Mouse (Mus musculus): Measurements from ENCODE around the gene Adi1. TPM values are rescaled to one million over a fixed set of nuclear protein-coding genes. Genes with fewer than 3 reads are reported as not detected.

Gene Adi1
- 75.9 TPM for polyA plus RNA-seq (2014; fragmentation: Illumina TruSeq; extraction: RNeasy Lipid Tissue Mini Kit (QIAGEN cat#74804); ENCODE audit: low read depth, low replicate concordance)

DNA sequence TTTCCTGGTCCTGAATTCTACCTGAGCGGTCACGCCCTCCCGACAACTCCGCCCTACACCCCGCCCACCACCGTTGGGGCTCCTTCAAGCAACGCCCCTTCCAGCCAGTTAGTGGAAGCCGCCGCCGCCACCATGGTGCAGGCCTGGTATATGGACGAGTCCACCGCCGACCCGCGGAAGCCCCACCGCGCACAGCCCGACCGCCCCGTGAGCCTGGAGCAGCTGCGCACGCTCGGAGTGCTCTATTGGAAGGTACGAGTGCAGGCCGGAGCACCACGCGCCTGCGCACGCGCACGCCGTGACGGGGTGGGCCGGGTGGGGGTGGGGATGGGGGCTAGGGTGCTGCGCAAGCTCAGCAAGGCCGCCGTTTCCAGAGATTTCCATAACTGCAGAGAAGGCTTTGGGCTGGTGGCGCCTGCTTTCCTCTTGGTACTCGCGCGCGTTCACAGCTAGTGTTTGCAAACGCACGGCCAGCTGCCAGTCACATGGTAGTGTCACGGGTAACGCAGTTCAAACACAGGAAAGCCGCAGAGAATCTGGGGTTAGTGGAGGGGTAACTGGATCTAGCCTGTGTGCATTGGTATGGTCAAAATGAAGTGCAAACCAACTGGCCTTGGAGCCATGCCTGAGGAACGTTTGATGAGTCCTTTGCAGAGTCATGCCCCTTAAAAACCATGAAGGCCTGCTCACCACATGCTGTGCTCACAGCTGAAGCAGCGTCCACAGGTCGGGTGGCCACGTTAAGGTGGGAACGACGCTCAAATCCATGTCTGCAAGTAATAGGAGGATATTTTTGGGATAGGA is at the start of gene Adi1:
Gene Adi1, plus strand, starts transcription at position 111 of the 804 bp plus-strand sequence.

DNA sequence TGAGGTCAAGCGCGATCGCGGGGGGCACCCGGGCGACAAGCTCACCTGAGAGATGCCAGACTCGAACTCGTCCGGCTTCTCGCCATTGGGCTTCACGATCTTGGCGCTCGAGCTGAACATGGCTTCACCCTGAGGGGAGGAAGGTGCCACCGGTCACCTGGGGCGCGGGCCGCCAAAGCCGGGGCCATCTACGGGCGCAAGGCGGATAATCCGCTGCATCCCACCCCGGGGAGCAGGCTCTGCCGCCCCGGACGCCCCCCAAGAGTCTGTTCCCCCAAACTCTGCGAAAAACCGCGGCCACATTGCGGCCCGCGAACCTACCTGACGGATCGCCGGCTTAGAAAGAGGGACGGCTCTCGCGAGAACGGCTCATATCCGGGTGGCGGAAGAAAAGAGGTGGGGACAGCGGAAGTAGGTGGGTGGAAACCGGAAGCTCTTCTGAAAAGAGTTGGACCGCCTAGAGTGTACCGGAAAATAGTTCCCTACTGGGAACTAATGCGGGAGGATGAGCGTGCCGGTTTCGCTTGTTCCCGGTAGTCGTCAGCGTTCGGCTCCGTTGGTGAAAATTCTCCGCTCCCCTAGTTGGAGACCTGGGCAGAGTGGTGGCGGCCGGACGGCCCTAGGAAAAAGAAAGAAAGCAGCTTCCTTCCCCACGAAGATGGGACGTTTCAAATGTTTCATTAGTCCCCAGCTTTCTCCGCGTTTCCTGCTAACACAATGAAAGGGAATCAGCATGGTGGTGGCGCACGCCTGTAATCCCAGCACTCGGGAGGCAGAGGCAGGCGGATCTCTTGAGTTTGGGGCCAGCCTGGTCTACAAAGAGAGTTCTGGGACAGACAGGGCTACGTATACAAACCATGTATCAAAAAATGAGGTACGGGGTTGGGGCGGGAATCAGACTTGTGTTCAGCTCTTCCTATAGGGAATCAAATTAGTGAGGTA is 39.2 kb upstream of the Adi1 start, which contains the start of gene Rps7:
Gene Rps7, minus strand, starts transcription at position 419 of the 942 bp plus-strand sequence.

DNA sequence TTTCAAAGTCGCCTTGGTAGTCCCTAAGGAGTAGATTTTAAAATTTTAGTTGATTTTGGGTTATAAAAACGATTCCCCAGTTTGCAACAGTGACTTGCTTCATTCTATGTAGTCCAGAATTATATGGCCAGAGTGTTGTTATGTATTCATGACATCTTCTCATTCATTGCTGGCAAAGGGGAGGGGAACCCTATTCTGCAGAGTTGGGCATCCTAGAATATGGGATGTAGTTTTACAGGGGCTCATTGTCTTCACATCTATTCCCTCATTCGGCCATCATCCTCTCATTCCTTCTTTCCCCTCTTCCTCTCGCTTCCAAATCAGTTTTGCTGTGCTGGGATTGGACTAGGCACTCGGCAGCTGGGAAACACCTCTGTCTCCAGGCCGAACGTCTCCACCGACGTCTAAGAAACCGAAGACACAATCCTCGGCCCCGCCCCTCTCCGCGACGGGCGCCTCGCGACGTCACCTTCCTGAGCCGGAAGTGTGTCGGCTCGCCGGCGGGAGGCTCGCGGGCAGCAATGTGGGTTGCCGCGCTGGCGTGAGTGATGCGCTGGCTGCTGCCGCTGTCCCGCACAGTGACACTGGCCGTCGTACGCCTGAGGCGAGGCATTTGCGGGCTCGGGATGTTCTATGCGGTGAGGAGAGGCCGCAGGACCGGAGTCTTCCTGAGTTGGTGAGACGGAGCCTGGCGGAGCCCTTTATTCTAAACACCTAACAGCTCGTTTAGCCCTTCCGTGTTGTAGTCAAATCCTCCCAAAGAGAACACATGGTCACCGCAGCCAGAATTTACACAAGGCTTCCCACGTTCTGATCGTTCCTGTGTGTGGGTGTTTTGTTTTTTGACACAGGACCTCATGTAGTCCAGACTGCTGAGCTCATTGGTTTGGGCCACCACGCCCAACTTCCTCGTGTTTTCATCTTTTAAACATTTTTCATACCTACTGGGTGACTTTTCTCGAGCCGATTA is 25.6 kb upstream of the Adi1 start, which contains the start of gene Rnaseh1:
Gene Rnaseh1, plus strand, starts transcription at position 462 of the 970 bp plus-strand sequence.

Other genes starting within 250 kb of the Adi1 start
- gene Dcdc2c, start 122.8 kb upstream of the Adi1 start, polyA plus RNA-seq (2014; fragmentation: Illumina TruSeq; extraction: RNeasy Lipid Tissue Mini Kit (QIAGEN cat#74804); ENCODE audit: low read depth, low replicate concordance), result not detected
- not detected for gene Allc, start 92.7 kb upstream of the Adi1 start, polyA plus RNA-seq (2014; fragmentation: Illumina TruSeq; extraction: RNeasy Lipid Tissue Mini Kit (QIAGEN cat#74804); ENCODE audit: low read depth, low replicate concordance)
- not detected for gene Colec11, start 51.9 kb upstream of the Adi1 start, polyA plus RNA-seq (2014; fragmentation: Illumina TruSeq; extraction: RNeasy Lipid Tissue Mini Kit (QIAGEN cat#74804); ENCODE audit: low read depth, low replicate concordance)
- 1,000 TPM for gene Rps7, start 39.3 kb upstream of the Adi1 start, polyA plus RNA-seq (2014; fragmentation: Illumina TruSeq; extraction: RNeasy Lipid Tissue Mini Kit (QIAGEN cat#74804); ENCODE audit: low read depth, low replicate concordance)
- 4.5 TPM for gene Rnaseh1, start 25.6 kb upstream of the Adi1 start, polyA plus RNA-seq (2014; fragmentation: Illumina TruSeq; extraction: RNeasy Lipid Tissue Mini Kit (QIAGEN cat#74804); ENCODE audit: low read depth, low replicate concordance)
- 14.1 TPM for gene Trappc12, start 75.2 kb downstream of the Adi1 start, polyA plus RNA-seq (2014; fragmentation: Illumina TruSeq; extraction: RNeasy Lipid Tissue Mini Kit (QIAGEN cat#74804); ENCODE audit: low read depth, low replicate concordance)
- 1.5 TPM for gene Eipr1, start 76.6 kb downstream of the Adi1 start, polyA plus RNA-seq (2014; fragmentation: Illumina TruSeq; extraction: RNeasy Lipid Tissue Mini Kit (QIAGEN cat#74804); ENCODE audit: low read depth, low replicate concordance)

Measured in sigmoid colon, adult 10 weeks (tissue).